Mouse (Mus musculus) hindbrain, embryonic 10.5 days (tissue): ENCODE measurements around the gene Hepacam2. TPM values are rescaled to one million over a fixed set of nuclear protein-coding genes. Genes with fewer than 3 reads are reported as not detected.
"Not testable (repeated sequence)": the region's sequence is repeated elsewhere in the genome, so short reads cannot be mapped to it uniquely, and the experiment has no call there.

Experiments
- DNase-seq: peaks from one replicate; pipeline ENCODE4 v3.0.0-alpha.2; 2017; ENCODE audit warnings: low spot score
- H3K27ac ChIP-seq: fragments of 300-500 bp; sonication (generic); 2 replicates; pipeline ENCODE4 v1.5.1; 2016; ENCODE audit warnings: mild to moderate bottlenecking, moderate library complexity
- H3K27me3 ChIP-seq: fragments of 300-500 bp; sonication (generic); 2 replicates; pipeline ENCODE4 v1.6.1; 2016; ENCODE audit warnings: mild to moderate bottlenecking; ENCODE audit not compliant: poor library complexity, insufficient read depth, severe bottlenecking
- H3K36me3 ChIP-seq: fragments of 300-500 bp; sonication (generic); 2 replicates; pipeline ENCODE4 v1.6.1; 2016; ENCODE audit warnings: mild to moderate bottlenecking, moderate library complexity
- H3K4me1 ChIP-seq: fragments of 300-500 bp; sonication (generic); replicated peaks from 2 replicates; pipeline ENCODE4 v1.6.1; 2016; ENCODE audit warnings: mild to moderate bottlenecking
- H3K4me3 ChIP-seq: fragments of 300-500 bp; sonication (generic); 2 replicates; pipeline ENCODE4 v1.5.1; 2016; ENCODE audit warnings: mild to moderate bottlenecking, moderate library complexity
- H3K9me3 ChIP-seq: fragments of 300-500 bp; sonication (generic); 2 replicates; pipeline ENCODE4 v1.6.1; 2016; ENCODE audit warnings: mild to moderate bottlenecking, moderate library complexity
- WGBS: fragments of 180-500 bp; shearing (Covaris S2); methylation state at CpG from one replicate; pipeline ENCODE4 v1.1.7; 2016; 5-methylcytosine and 5-hydroxymethylcytosine counted together
- polyA plus RNA-seq: library from polyadenylated mRNA; unstranded; fragments of >200 nt; fragmentation: Nextera tagmentation; extraction: Ambion mirVana; gene quantifications from 2 replicates; pipeline ENCODE4 v1.2.1, GENCODE M21; 2016

The Hepacam2 gene
- polyA plus RNA-seq, 1 experiment from 2014 or later: 1.5 TPM

DNA sequence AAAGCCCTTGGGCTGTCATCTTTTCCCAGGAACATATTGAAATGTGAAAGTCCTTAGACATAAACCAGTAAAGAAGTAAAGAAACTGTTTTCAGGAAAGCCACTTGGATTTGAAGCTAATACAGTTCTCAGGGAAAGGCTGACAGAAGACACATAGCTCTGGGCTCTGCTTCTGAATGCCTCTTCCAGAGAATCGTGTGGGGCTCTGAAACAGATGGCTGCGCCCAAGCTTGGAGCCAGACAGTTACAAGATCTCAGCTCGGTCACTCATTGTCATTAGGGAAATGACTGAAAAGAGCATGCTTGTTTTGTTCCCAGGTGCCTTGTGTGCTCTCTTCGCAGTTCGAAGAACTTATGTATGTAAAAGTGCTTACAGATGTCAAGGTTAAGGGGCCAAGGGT lies 43.7 kb downstream of the Hepacam2 start:
- WGBS: 58% methylated on average over 5 of the region's 5 CpGs
- no peaks in the 10 kb centered on the region for H3K36me3 ChIP-seq
- H3K27me3 ChIP-seq: no peaks in the 10 kb centered on the region
- H3K4me1 ChIP-seq: no peaks in the 10 kb centered on the region
- no peak overlapping the region for H3K4me3 ChIP-seq
- DNase-seq: no peak
- no peak overlapping the region for H3K27ac ChIP-seq
- no peaks in the 10 kb centered on the region for H3K9me3 ChIP-seq

DNA sequence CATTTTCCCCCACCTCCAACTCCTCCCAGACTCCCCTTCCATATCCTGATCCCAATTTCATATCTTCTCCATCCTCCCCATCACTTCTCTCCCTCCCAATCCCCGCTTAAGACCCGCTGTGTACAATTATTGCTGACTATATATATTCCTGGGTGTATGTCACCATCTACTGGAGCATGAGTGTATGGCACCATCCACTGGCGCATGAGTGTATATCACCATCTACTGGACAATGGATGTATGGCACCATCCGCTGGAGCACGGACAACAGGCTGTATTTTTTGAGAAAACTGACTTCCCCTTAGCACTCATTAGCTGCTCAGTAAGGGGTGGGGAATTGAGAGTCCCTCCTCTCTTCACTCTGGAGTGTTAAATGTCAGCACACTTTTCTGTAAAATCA lies 50.7 kb downstream of the Hepacam2 start:
- Histone ChIP-seq H3K27me3 (no peaks in the 10 kb centered on the region), H3K36me3 (no peaks in the 10 kb centered on the region), H3K4me3 (no peak overlapping the region), H3K27ac (no peak overlapping the region), H3K4me1 (no peaks in the 10 kb centered on the region), H3K9me3 (no peaks in the 10 kb centered on the region)
- WGBS: 3% methylated on average over 5 of the region's 5 CpGs
- peak; percentile 59 for DNase-seq

DNA sequence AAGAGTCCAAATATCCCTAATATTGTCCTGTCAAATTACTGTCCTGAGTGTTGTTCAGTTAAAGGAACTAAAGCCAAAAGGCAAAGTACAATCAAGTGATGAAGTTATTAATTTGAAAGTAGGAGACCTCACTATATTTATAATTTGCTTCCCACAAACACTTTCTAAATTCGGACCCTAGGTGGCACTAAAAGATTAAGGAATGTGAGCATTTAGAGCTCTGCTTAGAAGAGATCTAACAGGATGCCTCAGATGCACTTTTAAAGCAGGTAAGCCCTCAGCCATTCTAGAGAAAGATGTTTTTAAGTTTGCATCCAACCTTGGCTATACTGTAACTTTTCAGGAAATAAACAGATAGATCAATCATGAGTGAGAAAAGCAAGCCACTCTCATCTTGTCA lies 54.2 kb downstream of the Hepacam2 start:
- Histone ChIP-seq H3K9me3 (no peaks in the 10 kb centered on the region), H3K36me3 (no peaks in the 10 kb centered on the region), H3K27me3 (no peaks in the 10 kb centered on the region), H3K27ac (no peak overlapping the region), H3K4me1 (no peaks in the 10 kb centered on the region), H3K4me3 (no peak overlapping the region)
- 23% methylated on average over 1 of the region's 1 CpGs for WGBS
- no peak for DNase-seq

DNA sequence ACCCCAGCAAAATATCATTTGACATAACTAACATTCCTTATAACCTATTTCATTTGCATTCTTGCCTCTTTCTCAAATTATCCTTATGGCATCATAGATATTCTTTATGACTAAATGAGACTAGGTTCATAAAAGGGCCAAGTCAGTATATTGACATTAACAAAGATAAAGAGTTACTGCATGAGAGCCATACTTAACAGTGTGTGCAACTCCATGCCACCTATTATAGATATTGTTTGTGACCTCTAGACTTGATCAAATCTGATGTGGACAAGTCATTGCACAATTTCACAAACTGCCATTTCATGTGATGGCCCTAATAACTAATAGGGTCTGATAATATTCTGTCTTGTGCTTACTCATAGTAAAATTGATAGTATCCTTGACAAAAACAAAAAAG lies 62.0 kb downstream of the Hepacam2 start:
- no peaks in the 10 kb centered on the region for H3K4me1 ChIP-seq
- H3K27me3 ChIP-seq: no peaks in the 10 kb centered on the region
- no peak overlapping the region for H3K27ac ChIP-seq
- no peaks in the 10 kb centered on the region for H3K36me3 ChIP-seq
- peaks cover 10% of the 10 kb centered on the region for H3K9me3 ChIP-seq
- no peak overlapping the region for H3K4me3 ChIP-seq
- DNase-seq: no peak

DNA sequence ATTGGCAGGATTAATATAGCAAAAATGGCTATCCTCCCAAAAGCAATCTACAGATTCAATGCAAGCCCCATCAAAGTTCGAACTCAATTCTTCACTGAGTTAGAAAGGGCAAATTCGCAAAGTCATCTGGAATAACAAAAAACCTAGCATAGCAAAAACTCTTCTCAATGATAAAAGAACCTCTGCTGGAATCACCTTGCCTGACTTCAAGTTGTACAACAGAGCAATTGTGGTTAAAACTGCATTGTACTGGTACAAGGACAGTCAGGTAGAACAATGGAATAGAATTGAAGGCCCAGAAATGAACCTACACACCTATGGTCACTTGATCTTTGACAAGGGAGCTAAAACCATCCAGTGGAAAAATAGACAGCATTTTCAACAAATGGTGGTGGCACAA lies 67.1 kb downstream of the Hepacam2 start:
- not testable (repeated sequence) for H3K9me3 ChIP-seq, H3K27me3 ChIP-seq, H3K27ac ChIP-seq, DNase-seq, H3K4me3 ChIP-seq, H3K4me1 ChIP-seq, H3K36me3 ChIP-seq
- WGBS: 80% methylated on average over 2 of the region's 2 CpGs

DNA sequence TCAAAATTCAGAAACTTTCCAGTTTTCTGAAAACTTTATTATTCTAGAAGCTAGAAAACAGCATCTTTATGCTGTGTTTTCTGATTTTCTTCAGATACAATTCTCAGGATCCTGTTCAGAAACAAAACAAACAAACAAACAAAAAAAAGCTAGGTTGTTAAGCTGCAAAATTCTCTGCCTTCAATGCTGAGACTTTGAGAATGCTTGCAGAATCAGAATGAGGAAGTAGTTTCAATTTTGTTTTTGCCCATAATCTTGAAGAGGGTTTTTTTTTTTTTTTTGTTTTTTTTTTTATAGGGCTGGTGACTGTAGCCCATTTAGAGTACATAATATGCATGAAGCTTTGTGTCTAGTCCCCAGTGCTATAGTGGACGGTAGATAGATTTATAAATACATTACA lies 71.1 kb downstream of the Hepacam2 start:
- Histone ChIP-seq H3K4me3 (no peak overlapping the region), H3K27me3 (no peaks in the 10 kb centered on the region), H3K9me3 (no peaks in the 10 kb centered on the region), H3K36me3 (no peaks in the 10 kb centered on the region), H3K27ac (no peak overlapping the region), H3K4me1 (no peaks in the 10 kb centered on the region)
- no peak for DNase-seq
- WGBS: 91% methylated on average over 1 of the region's 1 CpGs

DNA sequence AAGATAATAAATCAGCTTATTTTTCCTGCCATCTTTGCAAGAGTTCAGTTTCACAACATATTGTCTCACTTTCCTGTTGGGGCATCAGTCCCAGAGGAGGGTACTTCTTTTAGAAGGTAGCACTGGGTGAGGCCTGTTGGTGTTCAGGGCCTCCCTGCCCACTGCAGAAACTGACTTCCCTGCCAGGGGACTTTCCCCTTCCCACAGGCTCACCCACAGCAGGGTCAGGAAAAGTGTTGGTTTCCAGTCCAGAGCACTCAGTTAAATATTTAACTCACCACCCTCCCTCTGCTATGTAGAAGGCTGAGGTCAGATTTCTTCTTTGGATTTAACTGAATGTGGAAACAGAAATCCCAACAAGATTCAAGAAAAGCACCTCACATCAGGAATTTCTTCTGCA lies 72.8 kb downstream of the Hepacam2 start:
- H3K27me3 ChIP-seq, H3K9me3 ChIP-seq, H3K4me1 ChIP-seq, H3K36me3 ChIP-seq, H3K4me3 ChIP-seq, DNase-seq, H3K27ac ChIP-seq: not testable (repeated sequence)

DNA sequence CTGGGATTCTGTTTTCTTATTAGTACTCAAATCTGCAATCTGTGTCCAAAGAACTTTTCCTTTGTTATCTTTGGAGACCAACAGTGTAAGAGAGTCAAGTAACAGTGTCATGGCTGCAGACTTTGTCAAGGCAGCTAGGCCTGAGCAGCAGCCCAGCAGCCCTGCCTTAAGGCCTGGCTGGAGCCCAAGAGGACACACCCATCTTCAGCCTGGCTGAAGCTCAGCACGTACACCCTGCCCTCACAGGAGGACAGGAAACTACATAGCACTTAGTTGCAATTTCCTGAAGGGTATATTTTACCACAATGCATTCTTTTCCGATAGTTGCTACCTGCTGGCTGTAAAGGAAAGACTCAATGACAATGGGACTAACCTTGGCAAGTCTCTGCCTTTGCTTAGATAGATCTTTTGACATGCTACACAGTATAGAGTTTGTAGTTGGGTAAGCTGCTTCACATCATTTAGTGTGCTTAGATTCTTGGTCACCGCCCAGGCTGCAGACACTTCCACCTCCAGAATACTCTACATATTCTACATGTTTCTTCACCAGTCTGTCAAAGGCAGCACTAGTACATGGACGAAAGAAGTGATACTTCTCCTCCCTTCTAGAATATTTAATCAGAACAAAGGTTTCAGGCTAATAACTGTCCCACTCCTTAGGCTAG lies 73.4 kb downstream of the Hepacam2 start:
- not testable (repeated sequence) for H3K27me3 ChIP-seq, H3K27ac ChIP-seq, H3K4me1 ChIP-seq, H3K36me3 ChIP-seq, DNase-seq, H3K4me3 ChIP-seq, H3K9me3 ChIP-seq
- 56% methylated on average over 1 of the region's 4 CpGs for WGBS

Other genes starting within 250 kb of the Hepacam2 start
- gene Samd9l, start 98.7 kb downstream of the Hepacam2 start, polyA plus RNA-seq: 0.16 and 0.37 TPM in 2 replicates
- gene Vps50, start 84 bp upstream of the Hepacam2 start, polyA plus RNA-seq: 36.1 and 37.0 TPM in 2 replicates